Mouse (Mus musculus): ENCODE results near the gene Haus8. TPM values are rescaled to one million over a fixed set of nuclear protein-coding genes. Genes with fewer than 3 reads are reported as not detected.
"Not testable (repeated sequence)": the region's sequence is repeated elsewhere in the genome, so short reads cannot be mapped to it uniquely, and the experiment has no call there.

Gene Haus8
- polyA plus RNA-seq, 1 experiment from 2014 or later = 61.0 TPM

DNA sequence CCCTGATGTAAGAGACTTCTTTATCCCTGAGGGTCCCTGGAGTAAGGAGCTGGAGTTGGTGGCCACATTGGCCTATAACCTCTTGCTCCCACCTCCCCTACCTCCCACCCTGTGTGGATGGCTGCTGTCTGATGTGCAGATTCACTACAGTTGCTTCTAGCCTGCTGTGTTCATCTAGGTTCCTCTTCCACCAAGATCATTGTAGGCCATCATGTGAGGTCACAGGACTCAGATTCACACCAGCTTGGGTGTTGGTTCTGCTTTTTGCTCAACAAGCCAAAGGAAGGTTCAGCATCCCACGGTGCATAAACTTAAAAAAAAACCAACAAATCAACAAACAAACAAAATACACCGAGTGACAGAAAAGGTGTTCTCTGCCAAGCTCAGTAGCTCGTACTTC is 21.2 kb upstream of the Haus8 start:
- ATAC-seq (replicated peaks; ENCODE audit: low FRiP score); H3K27ac ChIP-seq (ENCODE audit: low read depth, low read length); H3K36me3 ChIP-seq (ENCODE audit: control insufficient read depth, insufficient read depth, low read length); H3K4me3 ChIP-seq (ENCODE audit: low read depth, low read length); H3K9me3 ChIP-seq (ENCODE audit: control insufficient read depth, low read length); H3K4me1 ChIP-seq (replicated peaks; ENCODE audit: control insufficient read depth, insufficient read depth, low read length); DNase-seq (ENCODE audit: low spot score); H3K9ac ChIP-seq (ENCODE audit: low read length); H3K27me3 ChIP-seq (ENCODE audit: control insufficient read depth, insufficient read depth, low read length); H3K4me2 ChIP-seq (ENCODE audit: low read depth, low read length, severe bottlenecking): not testable (repeated sequence)
- 97% methylated on average over 3 of the region's 3 CpGs for WGBS

DNA sequence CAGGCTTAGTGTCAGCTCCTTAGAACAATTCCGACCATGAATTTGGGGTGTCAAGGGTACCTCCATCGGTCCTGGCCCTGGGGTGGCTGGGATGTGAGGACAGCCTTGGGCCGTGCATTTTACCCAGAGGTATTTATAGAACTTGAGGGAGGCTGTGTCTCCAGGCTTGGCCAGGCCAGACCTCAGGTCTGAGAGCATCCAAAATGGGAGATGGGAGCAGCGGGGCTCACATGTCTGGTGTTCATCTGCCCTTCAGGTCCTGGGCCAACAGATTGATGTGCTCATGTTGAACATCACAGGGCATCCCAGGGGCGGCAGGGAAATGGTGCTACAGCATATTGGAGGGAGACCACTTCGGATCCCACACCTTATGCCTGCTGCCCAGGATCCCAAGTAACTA is 18.6 kb upstream of the Haus8 start:
- WGBS = 94% methylated on average over 6 of the region's 6 CpGs
- Histone ChIP-seq H3K4me1 (replicated peaks; ENCODE audit: control insufficient read depth, insufficient read depth, low read length) (no peaks in the 10 kb centered on the region), H3K36me3 (ENCODE audit: control insufficient read depth, insufficient read depth, low read length) (no peaks in the 10 kb centered on the region; the same call in 1 of the 2 replicates)

DNA sequence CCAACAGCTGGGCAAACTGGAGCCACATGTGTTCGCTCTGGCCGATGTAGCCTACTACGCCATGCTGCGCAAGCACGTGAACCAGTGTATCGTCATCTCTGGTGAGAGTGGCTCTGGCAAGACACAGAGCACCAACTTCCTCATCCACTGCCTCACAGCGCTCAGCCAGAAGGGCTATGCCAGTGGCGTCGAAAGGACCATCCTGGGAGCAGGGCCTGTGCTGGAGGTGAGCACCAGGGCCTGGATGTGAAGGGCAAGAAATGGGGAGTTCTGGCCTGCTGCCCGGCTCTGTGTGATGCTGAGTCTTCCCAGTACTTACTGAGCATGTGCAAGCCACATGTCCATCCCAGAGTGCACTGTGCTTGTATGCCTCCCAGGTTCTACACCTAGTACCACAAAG is 18.2 kb upstream of the Haus8 start:
- 97% methylated on average over 10 of the region's 10 CpGs for WGBS
- Histone ChIP-seq H3K4me3 (ENCODE audit: low read depth, low read length) (no peak overlapping the region), H3K27me3 (ENCODE audit: control insufficient read depth, insufficient read depth, low read length) (no peaks in the 10 kb centered on the region), H3K9ac (ENCODE audit: low read length) (no peak overlapping the region), H3K4me2 (ENCODE audit: low read depth, low read length, severe bottlenecking) (no peak overlapping the region), H3K27ac (ENCODE audit: low read depth, low read length) (no peak overlapping the region), H3K36me3 (ENCODE audit: control insufficient read depth, insufficient read depth, low read length) (no peaks in the 10 kb centered on the region; the same call in 1 of the 2 replicates), H3K9me3 (ENCODE audit: control insufficient read depth, low read length) (no peaks in the 10 kb centered on the region), H3K4me1 (replicated peaks; ENCODE audit: control insufficient read depth, insufficient read depth, low read length) (no peaks in the 10 kb centered on the region)
- no peak for ATAC-seq (replicated peaks; ENCODE audit: low FRiP score)
- DNase-seq (ENCODE audit: low spot score) = no peak

More for the DNA sequence above, 18.6 kb upstream of the Haus8 start:
- no peak for ATAC-seq (replicated peaks; ENCODE audit: low FRiP score)
- no peaks in the 10 kb centered on the region for H3K27me3 ChIP-seq (ENCODE audit: control insufficient read depth, insufficient read depth, low read length)
- H3K4me3 ChIP-seq (ENCODE audit: low read depth, low read length) = no peak overlapping the region
- no peak overlapping the region for H3K9ac ChIP-seq (ENCODE audit: low read length)
- no peaks in the 10 kb centered on the region for H3K9me3 ChIP-seq (ENCODE audit: control insufficient read depth, low read length)
- no peak overlapping the region for H3K27ac ChIP-seq (ENCODE audit: low read depth, low read length)
- DNase-seq (ENCODE audit: low spot score) = no peak
- no peak overlapping the region for H3K4me2 ChIP-seq (ENCODE audit: low read depth, low read length, severe bottlenecking)

DNA sequence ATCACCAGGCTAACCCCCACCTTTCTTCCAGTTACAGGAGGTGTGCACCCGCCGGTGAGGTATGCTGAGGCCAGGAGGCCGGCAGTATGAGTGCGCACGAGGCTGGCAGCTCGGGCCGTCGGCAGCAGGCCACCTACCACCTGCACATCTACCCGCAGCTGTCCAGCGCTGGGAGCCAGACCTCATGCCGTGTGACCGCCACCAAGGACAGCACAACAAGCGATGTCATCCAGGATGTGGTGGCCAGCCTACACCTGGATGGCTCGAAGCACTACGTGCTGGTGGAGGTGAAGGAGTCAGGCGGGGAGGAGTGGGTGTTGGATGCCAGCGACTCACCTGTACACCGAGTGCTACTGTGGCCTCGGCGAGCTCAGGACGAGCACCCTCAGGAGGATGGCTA is 17.5 kb upstream of the Haus8 start:
- ATAC-seq (replicated peaks; ENCODE audit: low FRiP score) = no peak
- 97% methylated on average over 21 of the region's 21 CpGs for WGBS
- no peaks in the 10 kb centered on the region; the same call in 1 of the 2 replicates for H3K36me3 ChIP-seq (ENCODE audit: control insufficient read depth, insufficient read depth, low read length)

GRCm38 (mm10) chr8:71289098-71289497 is 16.4 kb upstream of the Haus8 start:
- H3K4me2 ChIP-seq (ENCODE audit: low read depth, low read length, severe bottlenecking) = no peak overlapping the region
- 91% methylated on average over 7 of the region's 7 CpGs for WGBS

More for the DNA sequence above, 17.5 kb upstream of the Haus8 start:
- H3K4me3 ChIP-seq (ENCODE audit: low read depth, low read length) = no peak overlapping the region
- no peaks in the 10 kb centered on the region for H3K27me3 ChIP-seq (ENCODE audit: control insufficient read depth, insufficient read depth, low read length)
- H3K9ac ChIP-seq (ENCODE audit: low read length) = no peak overlapping the region
- DNase-seq (ENCODE audit: low spot score) = no peak
- H3K9me3 ChIP-seq (ENCODE audit: control insufficient read depth, low read length) = no peaks in the 10 kb centered on the region
- H3K4me1 ChIP-seq (replicated peaks; ENCODE audit: control insufficient read depth, insufficient read depth, low read length) = no peaks in the 10 kb centered on the region
- no peak overlapping the region for H3K27ac ChIP-seq (ENCODE audit: low read depth, low read length)
- no peak overlapping the region for H3K4me2 ChIP-seq (ENCODE audit: low read depth, low read length, severe bottlenecking)

DNA sequence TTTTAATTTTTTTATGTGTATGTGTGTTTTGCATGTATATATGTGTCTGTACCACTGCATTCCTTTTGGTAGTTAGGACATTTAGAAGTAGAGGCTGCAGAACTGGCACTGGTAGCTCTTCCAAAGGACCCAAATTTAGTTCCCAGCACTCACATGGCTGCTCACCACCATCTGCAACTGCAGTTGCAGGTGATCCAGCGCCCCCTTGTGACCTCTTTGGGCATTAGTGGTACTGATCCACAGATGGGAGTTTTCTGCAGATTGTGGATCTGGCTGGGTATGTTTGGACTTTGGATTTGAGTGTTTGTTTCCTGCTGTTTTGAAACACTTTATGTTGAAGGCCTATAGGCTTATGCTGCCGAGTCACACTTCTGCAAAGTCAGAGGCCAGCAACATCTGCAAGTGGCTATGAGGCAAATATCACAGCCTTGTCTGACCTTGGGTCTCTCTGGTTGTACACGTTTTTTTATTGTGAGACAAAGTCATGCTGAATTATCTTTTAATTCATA is 15.8 kb upstream of the Haus8 start:
- no peaks in the 10 kb centered on the region; the same call in 1 of the 2 replicates for H3K36me3 ChIP-seq (ENCODE audit: control insufficient read depth, insufficient read depth, low read length)
- DNase-seq (ENCODE audit: low spot score) (no peak), ATAC-seq (replicated peaks; ENCODE audit: low FRiP score) (no peak)
- H3K4me1 ChIP-seq (replicated peaks; ENCODE audit: control insufficient read depth, insufficient read depth, low read length) = no peaks in the 10 kb centered on the region
- no peak overlapping the region for H3K9ac ChIP-seq (ENCODE audit: low read length)
- no peaks in the 10 kb centered on the region for H3K27me3 ChIP-seq (ENCODE audit: control insufficient read depth, insufficient read depth, low read length)
- no peak overlapping the region for H3K4me3 ChIP-seq (ENCODE audit: low read depth, low read length)
- H3K4me2 ChIP-seq (ENCODE audit: low read depth, low read length, severe bottlenecking) = no peak overlapping the region
- WGBS = 61% methylated on average over 3 of the region's 3 CpGs
- no peak overlapping the region for H3K27ac ChIP-seq (ENCODE audit: low read depth, low read length)
- no peaks in the 10 kb centered on the region for H3K9me3 ChIP-seq (ENCODE audit: control insufficient read depth, low read length)

More at GRCm38 (mm10) chr8:71289098-71289497, 16.4 kb upstream of the Haus8 start:
- no peak overlapping the region for H3K27ac ChIP-seq (ENCODE audit: low read depth, low read length)
- H3K4me3 ChIP-seq (ENCODE audit: low read depth, low read length) = no peak overlapping the region
- no peaks in the 10 kb centered on the region; the same call in 1 of the 2 replicates for H3K36me3 ChIP-seq (ENCODE audit: control insufficient read depth, insufficient read depth, low read length)
- no peaks in the 10 kb centered on the region for H3K27me3 ChIP-seq (ENCODE audit: control insufficient read depth, insufficient read depth, low read length)
- H3K9ac ChIP-seq (ENCODE audit: low read length) = no peak overlapping the region
- DNase-seq (ENCODE audit: low spot score) (no peak), ATAC-seq (replicated peaks; ENCODE audit: low FRiP score) (no peak)
- H3K9me3 ChIP-seq (ENCODE audit: control insufficient read depth, low read length) = no peaks in the 10 kb centered on the region
- no peaks in the 10 kb centered on the region for H3K4me1 ChIP-seq (replicated peaks; ENCODE audit: control insufficient read depth, insufficient read depth, low read length)

DNA sequence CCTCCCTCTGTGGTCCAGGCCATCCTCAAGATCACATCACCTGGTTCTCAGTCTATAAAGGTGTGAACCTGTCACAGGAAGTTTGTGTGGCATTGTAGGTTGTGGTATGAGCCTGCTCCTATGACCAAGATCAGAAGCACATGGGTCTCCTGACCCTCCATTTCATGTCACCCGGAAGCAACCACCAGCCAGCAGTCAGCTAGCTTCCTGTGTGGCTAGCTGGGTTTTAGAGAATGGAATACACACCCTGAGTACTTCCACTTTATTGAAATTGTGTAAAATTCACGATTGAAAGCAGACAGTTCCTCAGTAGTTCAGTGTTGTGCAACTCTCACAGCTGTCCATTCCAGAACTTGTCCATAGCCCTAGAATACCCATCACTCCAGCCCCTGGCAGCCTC is 13.5 kb upstream of the Haus8 start:
- WGBS = 83% methylated on average over 2 of the region's 2 CpGs

DNA sequence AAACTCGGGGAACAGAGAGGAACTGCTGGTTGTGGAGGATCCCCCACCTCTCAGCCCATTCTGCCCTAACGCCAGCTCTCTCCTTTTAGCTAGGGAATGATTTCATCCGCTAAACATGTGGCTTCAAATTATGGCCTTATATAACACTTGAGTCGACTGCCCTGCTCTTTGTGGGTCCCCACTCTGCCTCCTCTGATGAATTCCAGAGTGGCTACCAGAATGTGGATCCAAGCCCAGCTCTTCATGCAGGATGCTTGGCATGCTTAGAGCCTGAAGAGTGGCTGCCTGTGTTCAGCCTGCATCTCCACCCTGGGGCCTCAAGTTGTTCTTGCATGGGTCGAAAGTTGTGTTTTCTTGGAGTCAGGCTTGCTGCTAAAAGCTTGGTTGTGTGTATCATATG is 9.9 kb upstream of the Haus8 start:
- Histone ChIP-seq H3K27ac (ENCODE audit: low read depth, low read length) (no peak overlapping the region), H3K9me3 (ENCODE audit: control insufficient read depth, low read length) (no peaks in the 10 kb centered on the region), H3K9ac (ENCODE audit: low read length) (no peak overlapping the region), H3K27me3 (ENCODE audit: control insufficient read depth, insufficient read depth, low read length) (no peaks in the 10 kb centered on the region), H3K4me1 (replicated peaks; ENCODE audit: control insufficient read depth, insufficient read depth, low read length) (no peaks in the 10 kb centered on the region), H3K4me2 (ENCODE audit: low read depth, low read length, severe bottlenecking) (no peak overlapping the region), H3K4me3 (ENCODE audit: low read depth, low read length) (no peak overlapping the region), H3K36me3 (ENCODE audit: control insufficient read depth, insufficient read depth, low read length) (no peaks in the 10 kb centered on the region)
- no peak for DNase-seq (ENCODE audit: low spot score)
- ATAC-seq (replicated peaks; ENCODE audit: low FRiP score) = no peak
- 85% methylated on average over 5 of the region's 5 CpGs for WGBS

More for the DNA sequence above, 13.5 kb upstream of the Haus8 start:
- not testable (repeated sequence) for DNase-seq (ENCODE audit: low spot score); H3K4me2 ChIP-seq (ENCODE audit: low read depth, low read length, severe bottlenecking); H3K27me3 ChIP-seq (ENCODE audit: control insufficient read depth, insufficient read depth, low read length); H3K27ac ChIP-seq (ENCODE audit: low read depth, low read length); H3K4me3 ChIP-seq (ENCODE audit: low read depth, low read length); H3K9me3 ChIP-seq (ENCODE audit: control insufficient read depth, low read length); H3K9ac ChIP-seq (ENCODE audit: low read length); ATAC-seq (replicated peaks; ENCODE audit: low FRiP score); H3K36me3 ChIP-seq (ENCODE audit: control insufficient read depth, insufficient read depth, low read length); H3K4me1 ChIP-seq (replicated peaks; ENCODE audit: control insufficient read depth, insufficient read depth, low read length)

DNA sequence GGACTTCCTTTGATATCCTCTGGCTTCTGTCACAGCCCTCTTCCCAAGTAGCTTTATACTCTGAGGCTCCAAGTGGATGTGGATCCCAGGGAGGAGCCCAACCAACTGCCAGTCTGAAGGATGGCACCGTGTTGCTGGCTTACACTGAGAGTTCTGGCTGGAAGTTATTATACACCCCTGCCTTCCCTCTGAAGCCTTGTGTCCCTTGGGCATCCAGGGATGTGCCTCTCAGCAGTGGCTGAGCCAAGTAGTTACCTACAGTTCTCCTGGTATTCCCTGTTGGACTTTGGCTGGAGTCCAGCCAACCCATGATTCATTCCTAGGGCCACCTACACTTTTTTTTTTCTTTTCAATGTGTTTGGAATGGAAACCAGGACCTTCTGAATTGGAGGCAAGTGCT is 9.0 kb upstream of the Haus8 start:
- not testable (repeated sequence) for H3K9me3 ChIP-seq (ENCODE audit: control insufficient read depth, low read length)

More for the DNA sequence above, 9.0 kb upstream of the Haus8 start:
- not testable (repeated sequence) for ATAC-seq (replicated peaks; ENCODE audit: low FRiP score); H3K27me3 ChIP-seq (ENCODE audit: control insufficient read depth, insufficient read depth, low read length); H3K27ac ChIP-seq (ENCODE audit: low read depth, low read length); H3K4me3 ChIP-seq (ENCODE audit: low read depth, low read length); DNase-seq (ENCODE audit: low spot score); H3K4me1 ChIP-seq (replicated peaks; ENCODE audit: control insufficient read depth, insufficient read depth, low read length); H3K36me3 ChIP-seq (ENCODE audit: control insufficient read depth, insufficient read depth, low read length); H3K9ac ChIP-seq (ENCODE audit: low read length); H3K4me2 ChIP-seq (ENCODE audit: low read depth, low read length, severe bottlenecking)
- WGBS = 84% methylated on average over 1 of the region's 1 CpGs

Data from forebrain, embryonic 11.5 days (tissue).